Mouse (Mus musculus): ENCODE results near the gene Syngr4. TPM values are rescaled to one million over a fixed set of nuclear protein-coding genes. Genes with fewer than 3 reads are reported as not detected.

Syngr4 gene
- polyA plus RNA-seq, 1 experiment: 0.28 TPM

DNA sequence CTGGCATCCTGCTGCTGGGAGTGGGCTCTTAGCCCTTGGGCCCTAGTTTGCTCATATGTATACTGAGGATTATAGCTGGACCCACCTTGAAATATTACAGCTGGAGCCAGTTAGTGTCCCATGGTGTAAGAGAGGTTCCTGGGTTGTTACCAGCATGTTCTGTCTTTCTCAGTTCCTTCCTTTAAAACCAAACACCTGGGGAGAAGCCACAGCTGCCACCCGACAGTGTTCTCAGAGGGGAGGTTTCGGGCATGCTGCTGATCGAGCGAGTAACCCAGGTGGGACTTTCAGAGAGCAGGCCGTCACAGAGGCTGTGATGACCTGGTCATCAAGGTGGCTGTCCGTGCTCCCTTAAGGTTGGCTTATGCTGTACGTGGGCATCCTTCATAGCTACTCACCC is 19.6 kb downstream of the Syngr4 start:
- Histone ChIP-seq H3K27ac (ENCODE audit: insufficient read depth, low read length) (no peak overlapping the region), H3K4me1 (ENCODE audit: control insufficient read depth, insufficient read depth, insufficient read length) (peaks cover 4% of the 10 kb centered on the region; the same call in 1 of the 2 replicates)

DNA sequence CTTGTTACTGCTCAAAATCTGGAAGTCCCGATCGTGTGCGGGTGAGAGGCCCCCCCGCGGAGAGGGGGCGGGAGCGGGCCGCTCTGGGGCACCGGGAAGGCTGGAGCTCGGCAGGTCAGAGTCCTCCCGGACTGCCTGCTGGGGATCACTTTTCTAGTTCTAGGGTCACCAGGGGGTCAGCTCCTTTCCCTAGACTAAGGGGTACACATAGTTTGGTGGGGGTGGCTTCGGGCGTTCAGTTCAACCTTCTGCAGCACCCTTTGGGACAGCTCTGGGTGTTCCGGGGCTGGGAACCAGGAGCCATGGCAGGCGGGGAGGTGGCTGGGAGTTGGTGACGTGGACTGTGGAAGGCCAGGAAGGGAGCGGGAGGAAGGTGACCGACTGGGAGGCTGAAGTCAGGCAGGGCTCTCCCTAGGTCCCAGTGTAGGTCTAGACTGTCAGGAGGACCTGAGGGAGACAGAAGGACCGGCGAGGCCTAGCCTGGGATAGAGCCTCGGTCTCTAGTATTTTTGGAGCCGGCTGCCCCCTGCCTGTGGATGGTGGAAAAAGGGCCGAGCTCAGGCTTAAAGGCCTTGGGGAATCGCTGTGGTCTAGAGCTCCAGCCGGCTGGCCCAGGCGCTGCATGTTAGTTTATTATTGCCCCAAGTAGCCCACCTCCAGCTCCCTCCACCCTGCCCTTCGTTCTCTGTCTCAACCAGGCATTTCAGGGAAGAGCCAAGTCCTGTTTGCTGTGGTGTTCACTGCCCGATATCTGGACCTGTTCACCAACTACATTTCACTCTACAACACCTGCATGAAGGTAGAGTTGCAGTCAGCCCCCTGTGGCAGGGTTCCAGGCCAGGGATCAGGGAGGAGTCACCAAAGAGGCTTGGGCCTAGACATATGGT is 23.2 kb downstream of the Syngr4 start:
- peaks cover 22% of the 10 kb centered on the region for H3K36me3 ChIP-seq (ENCODE audit: control insufficient read depth, insufficient read depth, low read length)
- 3% methylated on average over 28 of the region's 28 CpGs for WGBS
- H3K27ac ChIP-seq (ENCODE audit: insufficient read depth, low read length): peak overlapping the region; percentile 89
- no peak for TF ChIP-seq CTCF (IDR thresholded peaks at IDR 0.05; ENCODE audit: extremely low read depth, insufficient read depth, insufficient read length, insufficient replicate concordance)
- TF ChIP-seq POLR2A (IDR thresholded peaks at IDR 0.05; ENCODE audit: low read depth, low read length): no peak
- peak overlapping the region; percentile 92 for H3K4me3 ChIP-seq (ENCODE audit: extremely low read depth, insufficient read depth, insufficient read length)
- peaks cover 7% of the 10 kb centered on the region; the same call in 1 of the 2 replicates for H3K4me1 ChIP-seq (ENCODE audit: control insufficient read depth, insufficient read depth, insufficient read length)
- DNase-seq (ENCODE audit: low read depth in 1 of 2, low spot score in 2 of 2): peak; percentile 26 to 39
- peaks cover 15% of the 10 kb centered on the region for H3K27me3 ChIP-seq (ENCODE audit: control insufficient read depth, insufficient read depth, low read length)

More for the DNA sequence above, 19.6 kb downstream of the Syngr4 start:
- DNase-seq (ENCODE audit: low read depth in 1 of 2, low spot score in 2 of 2): no peak
- WGBS: 66% methylated on average over 7 of the region's 7 CpGs
- Histone ChIP-seq H3K27me3 (ENCODE audit: control insufficient read depth, insufficient read depth, low read length) (no peaks in the 10 kb centered on the region), H3K4me3 (ENCODE audit: extremely low read depth, insufficient read depth, insufficient read length) (no peak overlapping the region), H3K36me3 (ENCODE audit: control insufficient read depth, insufficient read depth, low read length) (peaks cover 33% of the 10 kb centered on the region)
- TF ChIP-seq POLR2A (IDR thresholded peaks at IDR 0.05; ENCODE audit: low read depth, low read length) (no peak), CTCF (IDR thresholded peaks at IDR 0.05; ENCODE audit: extremely low read depth, insufficient read depth, insufficient read length, insufficient replicate concordance) (no peak)

DNA sequence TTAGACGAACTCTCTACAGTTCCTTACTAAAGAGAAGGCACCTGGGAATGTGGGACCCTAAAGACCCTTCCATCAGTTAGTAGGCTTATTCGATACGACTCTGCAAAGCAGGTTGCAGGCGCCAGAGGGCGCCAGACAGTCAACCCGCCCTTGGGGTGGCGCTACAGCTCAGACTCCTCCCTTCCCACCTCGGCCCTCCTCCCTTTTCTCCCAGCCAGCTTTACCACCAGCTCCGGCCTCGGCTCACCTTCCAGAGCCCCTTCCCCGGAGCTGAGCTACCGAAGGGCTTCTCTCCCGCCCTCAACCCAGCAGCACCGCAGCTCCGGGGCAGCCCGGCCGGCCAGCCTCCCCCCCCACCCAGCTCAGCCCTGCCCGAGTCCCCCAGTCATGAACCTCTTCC is 23.9 kb downstream of the Syngr4 start, which contains the start of gene Kdelr1:
TSS of gene Kdelr1 (plus strand) at position 149 of the 400 bp plus-strand sequence.
- 0% methylated on average over 15 of the region's 18 CpGs for WGBS
- H3K4me3 ChIP-seq (ENCODE audit: extremely low read depth, insufficient read depth, insufficient read length): peak within 1 kb of the TSS; percentile 92
- peak within 1 kb of the TSS; percentile 89 for H3K27ac ChIP-seq (ENCODE audit: insufficient read depth, low read length)
- H3K36me3 ChIP-seq (ENCODE audit: control insufficient read depth, insufficient read depth, low read length): peaks cover 20% of the 10 kb centered on the region
- H3K27me3 ChIP-seq (ENCODE audit: control insufficient read depth, insufficient read depth, low read length): peaks cover 15% of the 10 kb centered on the region
- DNase-seq (ENCODE audit: low read depth in 1 of 2, low spot score in 2 of 2): peak; percentile 71 to 88
- peaks cover 7% of the 10 kb centered on the region; the same call in 1 of the 2 replicates for H3K4me1 ChIP-seq (ENCODE audit: control insufficient read depth, insufficient read depth, insufficient read length)
- TF ChIP-seq POLR2A (IDR thresholded peaks at IDR 0.05; ENCODE audit: low read depth, low read length) (no peak; the same call in 1 of the 2 replicates), CTCF (IDR thresholded peaks at IDR 0.05; ENCODE audit: extremely low read depth, insufficient read depth, insufficient read length, insufficient replicate concordance) (peak; percentile 99)

DNA sequence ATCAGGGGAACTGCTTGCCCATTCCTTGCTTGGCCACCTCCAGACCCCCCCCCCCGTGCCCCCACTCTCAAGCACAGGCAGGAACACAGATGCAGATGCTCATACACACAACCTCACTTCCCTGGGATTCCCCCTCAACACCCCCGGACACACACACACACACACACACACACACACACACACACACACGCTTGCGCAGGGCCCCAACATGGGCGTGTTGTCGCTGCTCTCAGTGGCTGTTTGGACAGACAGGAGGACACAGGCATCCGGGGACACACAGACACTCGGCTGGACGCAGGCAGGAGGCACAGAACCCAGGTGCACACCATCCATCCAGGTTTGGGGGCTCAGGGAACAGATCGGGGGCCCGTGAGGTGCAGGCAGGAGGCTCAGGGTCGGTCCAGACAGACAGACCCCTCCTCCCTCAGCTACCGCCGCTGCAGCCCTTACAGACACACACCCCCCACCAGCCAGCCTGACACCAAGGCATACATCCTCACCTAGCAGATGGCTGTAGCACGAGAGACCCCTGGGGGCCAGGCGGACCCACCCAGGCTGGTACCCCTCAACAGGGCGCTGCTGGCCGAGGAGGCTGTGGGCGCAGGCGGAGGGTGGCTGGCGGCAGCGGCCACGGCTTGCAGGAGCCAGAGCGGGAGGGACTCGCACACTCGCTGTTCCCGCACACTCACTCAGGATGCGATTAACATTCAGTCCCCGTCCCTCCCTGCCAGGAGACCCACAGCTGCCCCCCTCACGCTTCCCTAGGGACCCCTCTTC is 26.0 kb downstream of the Syngr4 start:
- Histone ChIP-seq H3K27ac (ENCODE audit: insufficient read depth, low read length) (no peak overlapping the region), H3K4me1 (ENCODE audit: control insufficient read depth, insufficient read depth, insufficient read length) (peaks cover 18% of the 10 kb centered on the region), H3K36me3 (ENCODE audit: control insufficient read depth, insufficient read depth, low read length) (peaks cover 9% of the 10 kb centered on the region), H3K27me3 (ENCODE audit: control insufficient read depth, insufficient read depth, low read length) (peaks cover 16% of the 10 kb centered on the region), H3K4me3 (ENCODE audit: extremely low read depth, insufficient read depth, insufficient read length) (no peak overlapping the region)
- 5% methylated on average over 29 of the region's 30 CpGs for WGBS
- TF ChIP-seq CTCF (IDR thresholded peaks at IDR 0.05; ENCODE audit: extremely low read depth, insufficient read depth, insufficient read length, insufficient replicate concordance): no peak
- no peak for TF ChIP-seq POLR2A (IDR thresholded peaks at IDR 0.05; ENCODE audit: low read depth, low read length)
- DNase-seq (ENCODE audit: low read depth in 1 of 2, low spot score in 2 of 2): no peak

DNA sequence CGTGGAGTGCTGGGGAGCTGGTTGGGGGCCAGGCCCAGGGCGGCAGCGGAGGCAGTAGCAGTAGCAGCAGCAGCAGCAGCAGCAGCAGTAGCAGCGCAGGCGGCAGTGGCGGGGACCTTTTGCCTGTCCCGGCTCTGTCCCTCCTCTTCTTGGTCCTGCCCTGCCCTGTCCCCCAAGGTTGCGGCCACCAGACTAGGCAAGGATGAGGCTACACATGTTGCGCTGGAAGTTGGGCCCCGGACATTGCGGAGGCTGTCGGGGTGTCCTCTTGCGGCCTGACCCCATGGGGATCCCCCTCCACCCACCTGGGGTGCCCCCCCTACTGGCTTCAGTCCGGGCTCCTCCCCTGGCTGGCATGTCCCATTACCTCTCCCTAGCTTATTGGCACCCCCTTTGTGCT is 26.7 kb downstream of the Syngr4 start:
- Histone ChIP-seq H3K27me3 (ENCODE audit: control insufficient read depth, insufficient read depth, low read length) (peaks cover 16% of the 10 kb centered on the region), H3K27ac (ENCODE audit: insufficient read depth, low read length) (no peak overlapping the region), H3K4me3 (ENCODE audit: extremely low read depth, insufficient read depth, insufficient read length) (no peak overlapping the region), H3K4me1 (ENCODE audit: control insufficient read depth, insufficient read depth, insufficient read length) (peaks cover 18% of the 10 kb centered on the region), H3K36me3 (ENCODE audit: control insufficient read depth, insufficient read depth, low read length) (peaks cover 5% of the 10 kb centered on the region; the same call in 1 of the 2 replicates)
- no peak for DNase-seq (ENCODE audit: low read depth in 1 of 2, low spot score in 2 of 2)
- no peak for TF ChIP-seq POLR2A (IDR thresholded peaks at IDR 0.05; ENCODE audit: low read depth, low read length)
- no peak for TF ChIP-seq CTCF (IDR thresholded peaks at IDR 0.05; ENCODE audit: extremely low read depth, insufficient read depth, insufficient read length, insufficient replicate concordance)
- 4% methylated on average over 12 of the region's 14 CpGs for WGBS

DNA sequence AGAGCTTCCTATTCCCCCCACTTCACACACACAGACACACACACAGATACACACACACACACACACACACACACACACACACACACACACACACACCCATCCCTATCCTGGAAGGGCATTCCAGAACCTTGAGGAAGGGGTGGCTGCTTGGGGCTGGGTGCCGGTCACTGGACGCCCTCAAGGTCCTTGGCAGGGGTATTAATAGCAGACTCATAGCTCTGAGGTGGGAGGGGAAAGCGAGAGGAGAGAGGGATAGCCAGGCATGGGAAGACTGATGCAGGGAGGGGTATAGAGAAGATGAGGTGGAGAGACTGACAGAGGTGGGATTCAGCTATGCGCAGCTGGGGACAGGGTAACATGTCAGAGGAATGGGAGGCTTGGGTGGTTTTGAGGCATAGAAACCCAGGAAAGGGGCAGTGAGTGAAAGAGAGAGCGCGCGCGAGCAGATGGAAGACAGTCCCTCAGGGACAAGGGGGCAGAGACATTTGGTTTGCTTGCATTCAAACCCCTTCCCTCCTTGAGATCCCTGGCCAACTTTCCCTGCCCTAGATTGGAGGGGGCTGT is 27.3 kb downstream of the Syngr4 start:
- H3K27ac ChIP-seq (ENCODE audit: insufficient read depth, low read length): no peak overlapping the region
- 61% methylated on average over 8 of the region's 8 CpGs for WGBS
- DNase-seq (ENCODE audit: low read depth in 1 of 2, low spot score in 2 of 2): no peak
- H3K27me3 ChIP-seq (ENCODE audit: control insufficient read depth, insufficient read depth, low read length): peaks cover 16% of the 10 kb centered on the region
- TF ChIP-seq POLR2A (IDR thresholded peaks at IDR 0.05; ENCODE audit: low read depth, low read length) (no peak), CTCF (IDR thresholded peaks at IDR 0.05; ENCODE audit: extremely low read depth, insufficient read depth, insufficient read length, insufficient replicate concordance) (no peak)
- no peak overlapping the region for H3K4me3 ChIP-seq (ENCODE audit: extremely low read depth, insufficient read depth, insufficient read length)
- H3K4me1 ChIP-seq (ENCODE audit: control insufficient read depth, insufficient read depth, insufficient read length): peaks cover 18% of the 10 kb centered on the region
- peaks cover 1% of the 10 kb centered on the region; the same call in 1 of the 2 replicates for H3K36me3 ChIP-seq (ENCODE audit: control insufficient read depth, insufficient read depth, low read length)

All from spleen, adult 2 months (tissue).